Mouse (Mus musculus): Measurements from ENCODE around the gene Catspere2. TPM values are rescaled to one million over a fixed set of nuclear protein-coding genes. Genes with fewer than 3 reads are reported as not detected.

The Catspere2 gene
- polyA plus RNA-seq, 1 experiment from 2014 or later, result 0.15 TPM

Other genes starting within 250 kb of the Catspere2 start
- 34.5 and 44.0 TPM in 2 replicates for gene Adss, start 186.9 kb upstream of the Catspere2 start, polyA plus RNA-seq (2016; fragmentation: Nextera tagmentation; extraction: Ambion mirVana)
- 19.7 and 22.8 TPM in 2 replicates for gene Desi2, start 204.0 kb downstream of the Catspere2 start, polyA plus RNA-seq (2016; fragmentation: Nextera tagmentation; extraction: Ambion mirVana)